Mouse (Mus musculus): ENCODE results near the gene Krtap10-4.
"Not testable (repeated sequence)": the region's sequence is repeated elsewhere in the genome, so short reads cannot be mapped to it uniquely, and the experiment has no call there.

Krtap10-4 gene

GRCm38 (mm10) chr10:77826951-77827350 is at the start of gene Krtap10-4:
Krtap10-4 (minus strand) TSS chr10:77827095.
- DNase-seq (ENCODE audit: low spot score) = no peak

GRCm38 (mm10) chr10:77869651-77870050 is 42.8 kb upstream of the Krtap10-4 start:
- no peak for DNase-seq (ENCODE audit: low spot score)

GRCm38 (mm10) chr10:77867546-77867945 is 40.7 kb upstream of the Krtap10-4 start:
- no peak for DNase-seq (ENCODE audit: low spot score)

GRCm38 (mm10) chr10:77864762-77865143 is 37.9 kb upstream of the Krtap10-4 start:
- DNase-seq (ENCODE audit: low spot score) = no peak

GRCm38 (mm10) chr10:77864067-77864761 is 37.3 kb upstream of the Krtap10-4 start:
- peak; percentile 69 for DNase-seq (ENCODE audit: low spot score)

- no peak for DNase-seq (ENCODE audit: low spot score)
Measured at GRCm38 (mm10) chr10:77861675-77862074, 34.8 kb upstream of the Krtap10-4 start, which contains the start of gene Gm3285. Gm3285 (plus strand) TSS chr10:77861975.

GRCm38 (mm10) chr10:77852559-77852958 is 25.7 kb upstream of the Krtap10-4 start, which contains the start of gene Gm10318:
Gm10318 (plus strand) TSS chr10:77852859.
- DNase-seq (ENCODE audit: low spot score) = no peak

- no peak for DNase-seq (ENCODE audit: low spot score)
Measured at GRCm38 (mm10) chr10:77847538-77847937, 20.6 kb upstream of the Krtap10-4 start.

GRCm38 (mm10) chr10:77846961-77847360 is 20.1 kb upstream of the Krtap10-4 start:
- no peak for DNase-seq (ENCODE audit: low spot score)

GRCm38 (mm10) chr10:77846503-77846902 is 19.6 kb upstream of the Krtap10-4 start, which contains the start of gene Gm36176:
Gm36176 (plus strand) TSS chr10:77846803.
- DNase-seq (ENCODE audit: low spot score) = no peak

GRCm38 (mm10) chr10:77839006-77839405 is 12.1 kb upstream of the Krtap10-4 start:
- DNase-seq (ENCODE audit: low spot score) = no peak

GRCm38 (mm10) chr10:77835647-77836046 is 8.8 kb upstream of the Krtap10-4 start, which contains the start of gene Krtap10-10:
Krtap10-10 (plus strand) TSS chr10:77835947.
- no peak for DNase-seq (ENCODE audit: low spot score)

- DNase-seq (ENCODE audit: low spot score) = no peak
Measured at GRCm38 (mm10) chr10:77819203-77819602, 7.7 kb downstream of the Krtap10-4 start.

GRCm38 (mm10) chr10:77818523-77818922 is 8.4 kb downstream of the Krtap10-4 start:
- DNase-seq (ENCODE audit: low spot score) = no peak

GRCm38 (mm10) chr10:77815514-77815913 is 11.4 kb downstream of the Krtap10-4 start:
- DNase-seq (ENCODE audit: low spot score) = no peak

GRCm38 (mm10) chr10:77814382-77814781 is 12.5 kb downstream of the Krtap10-4 start, which contains the start of gene Gm2696:
Gm2696 (plus strand) TSS chr10:77814682.
- DNase-seq (ENCODE audit: low spot score) = no peak

GRCm38 (mm10) chr10:77811743-77812142 is 15.2 kb downstream of the Krtap10-4 start, which contains the start of gene Gm9507:
Gm9507 (minus strand) TSS chr10:77811843.
- DNase-seq (ENCODE audit: low spot score) = no peak

GRCm38 (mm10) chr10:77804095-77804494 is 22.8 kb downstream of the Krtap10-4 start:
- no peak for DNase-seq (ENCODE audit: low spot score)

- no peak for DNase-seq (ENCODE audit: low spot score)
Measured at GRCm38 (mm10) chr10:77798921-77799508, 27.9 kb downstream of the Krtap10-4 start, which contains the start of gene Gm19668. Gm19668 (minus strand) TSS chr10:77799133.

GRCm38 (mm10) chr10:77798164-77798920 is 28.6 kb downstream of the Krtap10-4 start:
- not testable (repeated sequence) for DNase-seq (ENCODE audit: low spot score)

- no peak for DNase-seq (ENCODE audit: low spot score)
Measured at GRCm38 (mm10) chr10:77797677-77798076, 29.2 kb downstream of the Krtap10-4 start.

GRCm38 (mm10) chr10:77794976-77795375 is 31.9 kb downstream of the Krtap10-4 start, which contains the start of gene Gm9639:
Gm9639 (minus strand) TSS chr10:77795076.
- no peak for DNase-seq (ENCODE audit: low spot score)

Measured in T-cell, adult 2 months (primary cell).